Mouse (Mus musculus) hindbrain, embryonic 11.5 days (tissue): ENCODE results near the gene Mapk1ip1l. TPM values are rescaled to one million over a fixed set of nuclear protein-coding genes. Genes with fewer than 3 reads are reported as not detected.
"Not testable (repeated sequence)": the region's sequence is repeated elsewhere in the genome, so short reads cannot be mapped to it uniquely, and the experiment has no call there.

Experiments
- ATAC-seq: fragments of 200-750 bp; cut with Nextera tagmentation; 2 replicates; pipeline ENCODE4 v1.8.0; 2017; ENCODE audit warnings: mild to moderate bottlenecking, moderate TSS enrichment, moderate library complexity; ENCODE audit not compliant: low FRiP score
- DNase-seq: peaks from one replicate; pipeline ENCODE4 v3.0.0-alpha.2; 2015; ENCODE audit warnings: low spot score
- H3K27ac ChIP-seq: fragments of 300-500 bp; sonication (generic); 2 replicates; pipeline ENCODE4 v1.5.1; 2014; ENCODE audit warnings: mild to moderate bottlenecking, low read depth, low read length
- H3K27me3 ChIP-seq: fragments of 300-500 bp; sonication (generic); 2 replicates; pipeline ENCODE4 v1.6.1; 2014; ENCODE audit warnings: mild to moderate bottlenecking, low read length, moderate library complexity, mixed read lengths; ENCODE audit not compliant: control insufficient read depth, insufficient read depth
- H3K36me3 ChIP-seq: fragments of 300-500 bp; sonication (generic); 2 replicates; pipeline ENCODE4 v1.6.1; 2014; ENCODE audit warnings: mild to moderate bottlenecking, low read length, moderate library complexity, mixed read lengths; ENCODE audit not compliant: control insufficient read depth, insufficient read depth
- H3K4me1 ChIP-seq: fragments of 300-500 bp; sonication (generic); replicated peaks from 2 replicates; pipeline ENCODE4 v1.6.1; 2014; ENCODE audit warnings: low read length, mixed read lengths; ENCODE audit not compliant: control insufficient read depth, insufficient read depth
- H3K4me2 ChIP-seq: fragments of 300-500 bp; sonication (generic); replicated peaks from 2 replicates; pipeline ENCODE4 v1.6.1; 2014; ENCODE audit warnings: mild to moderate bottlenecking, low read depth, low read length
- H3K4me3 ChIP-seq: fragments of 300-500 bp; sonication (generic); 2 replicates; pipeline ENCODE4 v1.5.1; 2014; ENCODE audit warnings: low read depth, low read length
- H3K9ac ChIP-seq: fragments of 300-500 bp; sonication (generic); 2 replicates; pipeline ENCODE4 v1.6.1; 2014; ENCODE audit warnings: low read depth, low read length
- H3K9me3 ChIP-seq: fragments of 300-500 bp; sonication (generic); 2 replicates; pipeline ENCODE4 v1.6.1; 2016; ENCODE audit warnings: low read length; ENCODE audit not compliant: control insufficient read depth
- WGBS: fragments of 180-500 bp; shearing (Covaris S2); extraction: QIAGEN DNeasy Blood & Tissue Kit; methylation state at CpG from one replicate; pipeline ENCODE4 v1.1.7; 2014; 5-methylcytosine and 5-hydroxymethylcytosine counted together
- polyA plus RNA-seq: library from polyadenylated mRNA; unstranded; fragments of >200 nt; fragmentation: Nextera tagmentation; extraction: Ambion mirVana; gene quantifications from 2 replicates; pipeline ENCODE4 v1.2.1, GENCODE M21; 2014

Gene Mapk1ip1l
- polyA plus RNA-seq, 1 experiment from 2014 or later, result 86.4 TPM

GRCm38 (mm10) chr14:47310342-47311181, 12.5 kb downstream of the Mapk1ip1l start:
- H3K27ac ChIP-seq, result no peak overlapping the region
- H3K9me3 ChIP-seq, result no peaks in the 10 kb centered on the region
- WGBS, result 95% methylated on average over 18 of the region's 18 CpGs
- ATAC-seq, result no peak
- H3K27me3 ChIP-seq, result no peaks in the 10 kb centered on the region
- no peak overlapping the region for H3K4me3 ChIP-seq
- no peak overlapping the region for H3K9ac ChIP-seq
- peaks cover 12% of the 10 kb centered on the region for H3K36me3 ChIP-seq
- H3K4me2 ChIP-seq, result no peak overlapping the region
- no peaks in the 10 kb centered on the region for H3K4me1 ChIP-seq
- no peak for DNase-seq

GRCm38 (mm10) chr14:47319362-47319761, 21.3 kb downstream of the Mapk1ip1l start:
- Histone ChIP-seq H3K9me3 (no peaks in the 10 kb centered on the region), H3K36me3 (0 out of 2 replicates have a peak, but pooled peaks cover 2% of the 10 kb centered on the region), H3K4me2 (no peak overlapping the region), H3K4me1 (no peaks in the 10 kb centered on the region), H3K4me3 (no peak overlapping the region), H3K27me3 (no peaks in the 10 kb centered on the region), H3K9ac (no peak overlapping the region), H3K27ac (no peak overlapping the region)
- DNase-seq, result no peak
- no peak for ATAC-seq
- 96% methylated on average over 5 of the region's 5 CpGs for WGBS

GRCm38 (mm10) chr14:47321581-47321980, 23.5 kb downstream of the Mapk1ip1l start:
- not testable (repeated sequence) for H3K4me2 ChIP-seq, H3K9ac ChIP-seq, H3K27ac ChIP-seq, ATAC-seq, DNase-seq, H3K4me1 ChIP-seq, H3K4me3 ChIP-seq, H3K9me3 ChIP-seq, H3K36me3 ChIP-seq, H3K27me3 ChIP-seq
- WGBS, result 96% methylated on average over 6 of the region's 8 CpGs

GRCm38 (mm10) chr14:47325965-47326761, 28.1 kb downstream of the Mapk1ip1l start:
- H3K27ac ChIP-seq, result no peak overlapping the region
- H3K4me2 ChIP-seq, result no peak overlapping the region
- H3K27me3 ChIP-seq, result no peaks in the 10 kb centered on the region
- ATAC-seq (no peak), DNase-seq (no peak)
- H3K4me1 ChIP-seq, result no peaks in the 10 kb centered on the region
- H3K9ac ChIP-seq, result no peak overlapping the region
- no peaks in the 10 kb centered on the region for H3K36me3 ChIP-seq
- WGBS, result 88% methylated on average over 9 of the region's 9 CpGs
- H3K4me3 ChIP-seq, result no peak overlapping the region
- no peaks in the 10 kb centered on the region for H3K9me3 ChIP-seq

GRCm38 (mm10) chr14:47327347-47327746, 29.3 kb downstream of the Mapk1ip1l start:
- 97% methylated on average over 5 of the region's 5 CpGs for WGBS
- Histone ChIP-seq H3K4me3 (no peak overlapping the region), H3K9me3 (no peaks in the 10 kb centered on the region), H3K36me3 (no peaks in the 10 kb centered on the region), H3K4me2 (no peak overlapping the region), H3K27ac (no peak overlapping the region), H3K27me3 (no peaks in the 10 kb centered on the region), H3K4me1 (no peaks in the 10 kb centered on the region), H3K9ac (no peak overlapping the region)
- DNase-seq, result no peak
- ATAC-seq, result no peak

GRCm38 (mm10) chr14:47331920-47332319, 33.9 kb downstream of the Mapk1ip1l start:
- ATAC-seq (no peak), DNase-seq (no peak)
- H3K4me2 ChIP-seq, result no peak overlapping the region
- no peaks in the 10 kb centered on the region for H3K4me1 ChIP-seq
- H3K27ac ChIP-seq, result no peak overlapping the region
- no peaks in the 10 kb centered on the region for H3K36me3 ChIP-seq
- H3K27me3 ChIP-seq, result no peaks in the 10 kb centered on the region
- WGBS, result 74% methylated on average over 5 of the region's 5 CpGs
- no peaks in the 10 kb centered on the region for H3K9me3 ChIP-seq
- no peak overlapping the region for H3K9ac ChIP-seq
- H3K4me3 ChIP-seq, result no peak overlapping the region

- peak; percentile 59 for DNase-seq
- Histone ChIP-seq H3K4me2 (no peak overlapping the region), H3K27me3 (no peaks in the 10 kb centered on the region), H3K4me3 (no peak overlapping the region), H3K9me3 (no peaks in the 10 kb centered on the region), H3K27ac (no peak overlapping the region), H3K4me1 (no peaks in the 10 kb centered on the region), H3K9ac (no peak overlapping the region), H3K36me3 (no peaks in the 10 kb centered on the region)
- 88% methylated on average over 4 of the region's 4 CpGs for WGBS
- ATAC-seq, result no peak
Measured at GRCm38 (mm10) chr14:47334819-47335218, 36.8 kb downstream of the Mapk1ip1l start.

GRCm38 (mm10) chr14:47335300-47335699, 37.2 kb downstream of the Mapk1ip1l start:
- Histone ChIP-seq H3K27me3 (no peaks in the 10 kb centered on the region), H3K4me1 (no peaks in the 10 kb centered on the region), H3K27ac (no peak overlapping the region), H3K9ac (no peak overlapping the region), H3K36me3 (no peaks in the 10 kb centered on the region), H3K9me3 (no peaks in the 10 kb centered on the region), H3K4me2 (no peak overlapping the region), H3K4me3 (no peak overlapping the region)
- WGBS, result 83% methylated on average over 3 of the region's 3 CpGs
- DNase-seq (no peak), ATAC-seq (no peak)
